ENCODE assay signal across 8 mouse cellular contexts in the genomic region with DNA sequence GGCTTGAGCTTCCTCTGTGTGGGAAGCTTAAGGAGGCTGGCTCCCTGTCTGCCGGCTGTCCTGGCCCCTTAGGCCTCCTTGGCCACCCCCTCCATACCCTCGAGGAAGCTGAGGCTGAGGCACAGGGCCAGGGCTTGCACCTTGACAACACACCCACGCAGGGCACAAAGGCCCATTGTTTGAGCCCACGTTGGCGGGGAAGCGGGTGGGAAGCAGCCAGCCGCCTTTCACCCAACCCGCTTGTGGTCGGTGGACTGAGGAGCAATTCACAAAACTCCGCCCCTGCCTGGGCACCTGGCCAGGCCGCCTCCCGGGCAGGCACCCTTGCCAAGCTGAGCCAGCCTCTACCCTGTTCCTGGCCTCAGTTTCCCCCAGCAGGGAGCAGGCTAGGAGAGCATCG. TPM values are rescaled to one million over a fixed set of nuclear protein-coding genes. Genes with fewer than 3 reads are reported as not detected.
A peak's percentile ranks its signal among the peaks of the same experiment; 100 is the strongest.
DNase-seq lines count a peak whose midpoint lies in the region; ATAC-seq and TF ChIP-seq lines count a peak whose summit lies in the region.
"Had no signal": no experiment of that assay in that cellular context is flagged by ENCODE, and none has a peak within 500 bp of the region (broad histone marks: within the 10 kb centered on the region; RNA-seq: fewer than 3 reads in every experiment).

No protein-coding gene starts in this region.

- H3K4me2 ChIP-seq in midbrain, embryonic 14.5 days (ENCODE audit: low read length) = no peak overlapping the region
- no peak overlapping the region for H3K4me2 ChIP-seq in midbrain, embryonic 15.5 days
- H3K4me2 ChIP-seq: liver, embryonic 15.5 days had no signal

- H3K4me3 ChIP-seq in midbrain, embryonic 14.5 days (replicated peaks; ENCODE audit: low read depth, low read length) = no peak overlapping the region
- no peak overlapping the region for H3K4me3 ChIP-seq in midbrain, embryonic 15.5 days
- no peak overlapping the region for H3K4me3 ChIP-seq in kidney, adult 2 months (ENCODE audit: insufficient read depth, low read depth, low read length)
- H3K4me3 ChIP-seq: liver, embryonic 15.5 days had no signal

- no peak for ATAC-seq in midbrain, embryonic 14.5 days (ENCODE audit: low FRiP score, low TSS enrichment)
- no peak; the same call in 1 of the 2 replicates for ATAC-seq in midbrain, embryonic 15.5 days (replicated peaks)

- H3K27me3 ChIP-seq in midbrain, embryonic 14.5 days (ENCODE audit: control insufficient read depth, insufficient read depth, low read length) = no peaks in the 10 kb centered on the region
- H3K27me3 ChIP-seq in midbrain, embryonic 15.5 days (replicated peaks) = no peaks in the 10 kb centered on the region
- no peaks in the 10 kb centered on the region for H3K27me3 ChIP-seq in kidney, adult 2 months (replicated peaks; ENCODE audit: control insufficient read depth, insufficient read depth, low read length)

- TF ChIP-seq POLR2A in kidney, adult 2 months (IDR thresholded peaks at IDR 0.05; ENCODE audit: low read depth, low read length) = no peak

- H3K4me1 ChIP-seq in midbrain, embryonic 14.5 days (ENCODE audit: control insufficient read depth, insufficient read depth, low read length) = no peaks in the 10 kb centered on the region
- no peaks in the 10 kb centered on the region for H3K4me1 ChIP-seq in midbrain, embryonic 15.5 days
- H3K4me1 ChIP-seq in kidney, adult 2 months (ENCODE audit: control insufficient read depth, insufficient read depth, low read length) = no peaks in the 10 kb centered on the region; the same call in 1 of the 2 replicates
- H3K4me1 ChIP-seq: liver, embryonic 15.5 days had no signal

- DNase-seq in midbrain, embryonic 14.5 days = peak; percentile 57
- DNase-seq in cerebellum, adult 9-11 months = peak; percentile 18
- peak; percentile 83 for DNase-seq in kidney, adult 2 months
- peak; percentile 28 to 35 for DNase-seq in left cerebral cortex, postnatal 36 days (ENCODE audit: low spot score in 2 of 2)
- peak; percentile 81 to 83 for DNase-seq in right cerebral cortex, postnatal 10 days (ENCODE audit: low spot score in 2 of 2)
- no peak for DNase-seq in heart, postnatal 36 days

- no peak overlapping the region for H3K27ac ChIP-seq in midbrain, embryonic 14.5 days (replicated peaks; ENCODE audit: low read depth, low read length)
- no peak overlapping the region for H3K27ac ChIP-seq in midbrain, embryonic 15.5 days
- no peak overlapping the region for H3K27ac ChIP-seq in kidney, adult 2 months (ENCODE audit: insufficient read depth, low read depth, low read length)
- H3K27ac ChIP-seq: liver, embryonic 15.5 days had no signal

- WGBS in midbrain, embryonic 14.5 days = 55% methylated on average over 13 of the region's 13 CpGs
- 55% methylated on average over 13 of the region's 13 CpGs for WGBS in midbrain, embryonic 15.5 days
- WGBS in kidney, adult 2 months = 21% methylated on average over 13 of the region's 13 CpGs

- intact Hi-C loops in left cerebral cortex, postnatal 36 days (cut with DNase I) = no loop called here
- intact Hi-C loops in heart, postnatal 36 days (cut with DNase I) = no loop called here

- H3K9ac ChIP-seq in midbrain, embryonic 14.5 days (replicated peaks; ENCODE audit: low read length) = no peak overlapping the region
- H3K9ac ChIP-seq in midbrain, embryonic 15.5 days = no peak overlapping the region
- H3K9ac ChIP-seq: liver, embryonic 15.5 days had no signal

- H3K9me3 ChIP-seq in midbrain, embryonic 14.5 days (ENCODE audit: control insufficient read depth, low read length) = no peaks in the 10 kb centered on the region
- no peaks in the 10 kb centered on the region for H3K9me3 ChIP-seq in midbrain, embryonic 15.5 days
- H3K9me3 ChIP-seq: liver, embryonic 15.5 days had no signal

- TF ChIP-seq CTCF in kidney, adult 2 months (conservative IDR thresholded peaks at IDR 0.05; ENCODE audit: insufficient read depth, insufficient read length, low read depth, low read length) = no peak

- H3K36me3 ChIP-seq in midbrain, embryonic 14.5 days (ENCODE audit: control insufficient read depth, insufficient read depth, low read length) = no peaks in the 10 kb centered on the region
- H3K36me3 ChIP-seq in midbrain, embryonic 15.5 days (replicated peaks) = no peaks in the 10 kb centered on the region
- H3K36me3 ChIP-seq in kidney, adult 2 months (ENCODE audit: control insufficient read depth, insufficient read depth, low read length) = no peaks in the 10 kb centered on the region
- H3K36me3 ChIP-seq: liver, embryonic 15.5 days had no signal

RNA-seq across cellular contexts. Expression of a gene that starts 37.5 kb away (rescaled TPM):
- polyA plus RNA-seq in midbrain, embryonic 14.5 days (2014; fragmentation: Nextera tagmentation; extraction: Ambion mirVana) = 28.8 and 29.9 TPM in 2 replicates
- 33.4 and 37.9 TPM in 2 replicates for polyA plus RNA-seq in midbrain, embryonic 15.5 days (2015; fragmentation: Nextera tagmentation; extraction: Ambion mirVana)
- polyA plus RNA-seq in kidney, adult 2 months (2012; rRNA removed) = 288 and 414 TPM in 2 replicates
- total RNA-seq in left cerebral cortex, postnatal 36 days (2021) = 10 to 100 TPM; 45.2 to 48.3 TPM
- total RNA-seq in heart, postnatal 36 days (2021) = 10 to 100 TPM; 26.6 to 29.9 TPM

RNA-seq across cellular contexts. Expression of a gene that starts 38.4 kb away (rescaled TPM):
- polyA plus RNA-seq in midbrain, embryonic 14.5 days (2014; fragmentation: Nextera tagmentation; extraction: Ambion mirVana) = 1.4 TPM in 2 replicates
- 1.3 and 2.0 TPM in 2 replicates for polyA plus RNA-seq in midbrain, embryonic 15.5 days (2015; fragmentation: Nextera tagmentation; extraction: Ambion mirVana)
- polyA plus RNA-seq in kidney, adult 2 months (2012; rRNA removed) = 45.3 and 70.3 TPM in 2 replicates
- 10 to 100 TPM; 12.9 to 18.8 TPM for total RNA-seq in left cerebral cortex, postnatal 36 days (2021)
- 100 to 1,000 TPM in 1 of 2 experiments, 10 to 100 TPM in 1; 93.7 to 108 TPM for total RNA-seq in heart, postnatal 36 days (2021)

Comparison
In these comparisons a context has a peak if more than half of its experiments do, and no peak if none do; other contexts are left out.
1. DNase-seq: peak in midbrain, embryonic 14.5 days (single experiment), cerebellum, adult 9-11 months (single experiment), kidney, adult 2 months (single experiment), left cerebral cortex, postnatal 36 days (2 of 2) and right cerebral cortex, postnatal 10 days (2 of 2); none in heart, postnatal 36 days (0 of 2).
2. RNA of a gene that starts 38.4 kb away (polyA plus RNA-seq): 45.3 to 70.3 TPM in kidney, adult 2 months; 1.4 TPM in midbrain, embryonic 14.5 days and 1.3 to 2.0 TPM in midbrain, embryonic 15.5 days; every median in the first group is over 10 times any median in the second.